Mouse (Mus musculus): ENCODE data around the gene Ngrn. TPM values are rescaled to one million over a fixed set of nuclear protein-coding genes. Genes with fewer than 3 reads are reported as not detected.

Ngrn gene
- total RNA-seq (2021): 10 to 100 TPM; 25.2 to 25.6 TPM
- long read RNA-seq, experiment 1, transcript Ngrn-201 (3 exons, 1,317 nt): major isoform, 27 of 32 reads
- long read RNA-seq, experiment 1, transcript Ngrn-202 (2 exons, 1,709 nt): minor isoform, 5 of 32 reads
- long read RNA-seq, experiment 1, partial matches to known transcripts: 0 of 32 reads
- long read RNA-seq, experiment 1, other reads (novel, unspliced or antisense): 0 of 32 reads
- long read RNA-seq, experiment 2, transcript Ngrn-201 (3 exons, 1,317 nt): major isoform, 15 of 26 reads
- long read RNA-seq, experiment 2, transcript Ngrn-202 (2 exons, 1,709 nt): minor isoform, 9 of 26 reads
- long read RNA-seq, experiment 2, partial matches to known transcripts: 0 of 26 reads
- long read RNA-seq, experiment 2, other reads (novel, unspliced or antisense): 2 of 26 reads

DNA sequence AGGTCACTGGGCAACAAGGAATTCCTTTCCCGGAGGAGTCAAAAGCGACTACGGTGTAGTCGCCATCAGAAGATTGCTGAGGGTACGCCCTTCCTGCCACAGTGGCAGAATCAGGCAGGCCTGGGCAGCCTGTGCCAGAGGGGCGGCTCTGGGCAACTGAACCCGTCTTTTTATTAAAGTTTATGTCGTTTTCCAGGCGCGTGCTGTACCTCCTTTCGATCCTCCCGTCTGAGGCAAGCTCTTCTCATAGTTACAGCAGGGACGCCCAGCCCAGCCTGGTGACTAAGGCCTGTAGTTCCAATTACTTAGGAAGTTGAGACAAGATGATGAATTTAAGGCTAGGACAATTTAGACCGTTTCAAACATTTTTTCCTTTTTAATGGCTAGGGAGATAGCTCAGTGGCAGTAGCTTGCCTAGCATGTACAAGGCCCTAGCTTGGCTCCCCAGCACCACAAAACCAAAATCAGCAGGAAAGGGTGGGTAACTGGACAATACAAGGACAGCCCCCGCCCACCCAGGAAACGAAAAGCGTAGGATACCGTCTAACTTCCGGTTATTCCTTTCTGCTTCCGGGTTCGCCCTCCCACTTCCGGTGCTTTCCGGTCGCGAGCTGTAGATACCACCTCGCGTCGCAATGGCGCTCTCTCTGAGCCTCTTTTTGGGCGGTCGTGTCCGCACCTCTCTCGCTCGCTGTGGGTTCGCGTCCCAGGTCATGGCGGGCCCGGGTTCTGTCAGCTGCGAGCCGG, at the start of gene Ngrn:
Gene Ngrn, plus strand, starts transcription at position 591 of the 747 bp plus-strand sequence.
- DNase-seq: peak; percentile 80 to 88
- intact Hi-C loops (cut with DNase I): no loop called here

DNA sequence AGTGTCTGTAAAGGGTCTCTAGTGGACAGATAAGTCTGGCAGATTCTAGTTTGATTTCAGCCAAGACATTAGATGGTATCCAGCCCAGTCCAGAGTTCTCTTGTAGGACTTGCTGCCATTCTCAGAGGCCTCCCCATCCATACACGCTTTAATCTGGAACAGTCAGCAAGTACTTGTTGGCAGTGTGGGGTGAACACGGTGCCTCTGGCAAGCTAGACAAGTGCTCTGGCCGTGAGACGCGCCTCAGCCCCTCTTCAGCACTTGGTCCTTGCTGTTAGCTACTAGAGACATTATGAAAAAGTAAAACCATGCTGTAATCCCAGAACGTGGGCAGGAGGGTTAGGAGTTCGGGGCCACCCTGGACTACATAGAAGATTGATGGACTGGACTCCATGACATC, 47.4 kb upstream of the Ngrn start:
- intact Hi-C loops (cut with DNase I): loop anchor here (10.0 kb wide), 1 partner anchor 189 kb away; the partner anchor contains the start of gene Zfp710
- DNase-seq: no peak

GRCm38 (mm10) chr7:80214459-80214858, 46.6 kb upstream of the Ngrn start:
- intact Hi-C loops (cut with DNase I): loop anchor here (10.0 kb wide), 1 partner anchor 190 kb away; the partner anchor contains the start of gene Zfp710

GRCm38 (mm10) chr7:80215398-80215797, 45.6 kb upstream of the Ngrn start:
- DNase-seq: peak; percentile 82 to 89
- intact Hi-C loops (cut with DNase I): loop anchor here (1.0 to 10.0 kb wide), 3 partner anchors 58 to 191 kb away; partner anchors contain the start of gene Zfp710

More at GRCm38 (mm10) chr7:80214459-80214858, 46.6 kb upstream of the Ngrn start:
- DNase-seq: no peak

- DNase-seq: peak; percentile 60 to 74
- intact Hi-C loops (cut with DNase I): loop anchor here (5.0 to 10.0 kb wide), 2 partner anchors 59 to 192 kb away; partner anchors contain the start of gene Zfp710
Measured at GRCm38 (mm10) chr7:80216566-80216965, 44.4 kb upstream of the Ngrn start.

DNA sequence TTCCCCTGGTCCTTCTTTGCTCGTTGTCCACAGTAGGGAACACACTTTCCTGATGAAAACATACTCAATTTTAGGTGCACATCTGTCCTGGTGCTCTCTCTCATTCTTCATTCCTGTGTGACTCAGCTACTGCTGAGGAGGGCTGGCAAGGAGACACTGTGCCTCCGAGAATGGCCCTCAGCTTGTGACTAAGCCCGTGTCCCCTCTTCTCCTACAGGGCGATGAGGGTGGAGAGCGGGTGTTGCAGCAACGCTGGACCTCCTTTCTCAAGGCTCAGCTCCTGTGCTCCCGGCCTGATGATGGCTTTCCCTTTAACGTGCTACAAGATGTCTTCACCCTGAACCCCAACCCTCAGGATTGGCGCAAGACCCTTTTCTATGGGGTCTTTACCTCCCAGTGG, 42.3 kb upstream of the Ngrn start:
- intact Hi-C loops (cut with DNase I): loop anchor here (5.0 to 10.0 kb wide), 2 partner anchors 61 to 194 kb away; partner anchors contain the start of gene Zfp710
- no peak for DNase-seq

- intact Hi-C loops (cut with DNase I): no loop called here
- no peak for DNase-seq
Measured at GRCm38 (mm10) chr7:80220237-80220797, 40.7 kb upstream of the Ngrn start.

GRCm38 (mm10) chr7:80221179-80221750, 39.8 kb upstream of the Ngrn start:
- intact Hi-C loops (cut with DNase I): no loop called here
- no peak for DNase-seq

DNA sequence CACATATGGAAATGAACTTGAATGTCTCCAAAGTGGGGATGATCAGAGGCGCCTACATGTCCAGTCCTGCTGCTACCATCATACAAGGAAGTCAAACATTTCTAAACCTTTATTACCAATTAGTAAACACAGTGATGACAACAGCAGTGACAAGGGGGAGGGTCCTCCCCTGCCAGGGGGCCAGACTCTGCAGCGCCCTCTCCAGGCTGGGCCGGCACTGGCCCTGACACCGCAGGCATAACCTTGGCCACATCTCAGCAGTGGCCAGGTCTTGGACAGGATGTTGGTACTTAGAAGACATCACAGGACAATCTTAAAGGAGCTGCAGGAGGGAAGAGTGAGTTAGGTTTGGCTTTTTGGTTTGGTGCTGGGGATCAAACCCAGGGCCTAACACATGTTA, 34.0 kb upstream of the Ngrn start:
- intact Hi-C loops (cut with DNase I): no loop called here
- DNase-seq: no peak

- DNase-seq: no peak
- intact Hi-C loops (cut with DNase I): no loop called here
Measured at GRCm38 (mm10) chr7:80230196-80230595, 30.8 kb upstream of the Ngrn start.

- intact Hi-C loops (cut with DNase I): no loop called here
- DNase-seq: no peak
Measured at GRCm38 (mm10) chr7:80231971-80232488, 29.0 kb upstream of the Ngrn start.

- intact Hi-C loops (cut with DNase I): no loop called here
- peak; percentile 98 to 99 for DNase-seq
Measured at GRCm38 (mm10) chr7:80232489-80233029, 28.5 kb upstream of the Ngrn start, which contains the start of the genes Cib1 and Gdpgp1. Cib1 (minus strand) TSS chr7:80232813. Gdpgp1 (plus strand) TSS chr7:80232865.

- intact Hi-C loops (cut with DNase I): no loop called here
- DNase-seq: no peak
Measured at GRCm38 (mm10) chr7:80233799-80234198, 27.2 kb upstream of the Ngrn start.

- intact Hi-C loops (cut with DNase I): no loop called here
- DNase-seq: no peak
Measured at GRCm38 (mm10) chr7:80238542-80238941, 22.5 kb upstream of the Ngrn start.

GRCm38 (mm10) chr7:80241661-80242060, 19.4 kb upstream of the Ngrn start:
- no peak for DNase-seq
- intact Hi-C loops (cut with DNase I): no loop called here

GRCm38 (mm10) chr7:80244851-80245250, 16.2 kb upstream of the Ngrn start:
- DNase-seq: no peak
- intact Hi-C loops (cut with DNase I): no loop called here

- intact Hi-C loops (cut with DNase I): no loop called here
- DNase-seq: peak; percentile 97 to 98
Measured at GRCm38 (mm10) chr7:80246148-80246721, 14.8 kb upstream of the Ngrn start, which contains the start of gene Ttll13. Ttll13 (plus strand) TSS chr7:80246376.

DNA sequence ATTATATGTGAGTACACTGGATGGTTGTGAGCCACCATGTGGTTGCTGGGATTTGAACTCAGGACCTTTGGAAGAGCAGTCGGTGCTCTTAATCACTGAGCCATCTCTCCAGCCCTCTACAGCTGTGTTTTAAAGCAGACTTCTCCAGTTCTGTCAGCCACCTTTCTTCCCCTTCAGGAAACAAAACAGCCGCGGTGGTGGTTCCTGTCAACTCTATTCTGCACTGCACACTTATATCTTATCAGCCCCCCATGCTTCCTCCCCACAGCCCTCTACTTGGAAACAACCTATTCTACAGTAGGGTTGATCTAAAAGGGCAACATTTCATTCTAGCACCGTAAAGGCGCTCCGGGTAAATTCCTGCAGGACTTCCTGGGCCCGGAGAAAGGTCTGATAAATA, 14.2 kb upstream of the Ngrn start:
- intact Hi-C loops (cut with DNase I): no loop called here
- no peak for DNase-seq

GRCm38 (mm10) chr7:80252437-80252836, 8.6 kb upstream of the Ngrn start:
- DNase-seq: no peak
- intact Hi-C loops (cut with DNase I): no loop called here

Measured in heart, postnatal 14 days (tissue).